Mouse (Mus musculus): ENCODE measurements at regions not wholly inside any gene's neighbourhood (a gene's known extent, or its start where the extent isn't known, plus 50 kb on each side); places are given as distances from the start of the nearest gene placed in this dataset.

DNA sequence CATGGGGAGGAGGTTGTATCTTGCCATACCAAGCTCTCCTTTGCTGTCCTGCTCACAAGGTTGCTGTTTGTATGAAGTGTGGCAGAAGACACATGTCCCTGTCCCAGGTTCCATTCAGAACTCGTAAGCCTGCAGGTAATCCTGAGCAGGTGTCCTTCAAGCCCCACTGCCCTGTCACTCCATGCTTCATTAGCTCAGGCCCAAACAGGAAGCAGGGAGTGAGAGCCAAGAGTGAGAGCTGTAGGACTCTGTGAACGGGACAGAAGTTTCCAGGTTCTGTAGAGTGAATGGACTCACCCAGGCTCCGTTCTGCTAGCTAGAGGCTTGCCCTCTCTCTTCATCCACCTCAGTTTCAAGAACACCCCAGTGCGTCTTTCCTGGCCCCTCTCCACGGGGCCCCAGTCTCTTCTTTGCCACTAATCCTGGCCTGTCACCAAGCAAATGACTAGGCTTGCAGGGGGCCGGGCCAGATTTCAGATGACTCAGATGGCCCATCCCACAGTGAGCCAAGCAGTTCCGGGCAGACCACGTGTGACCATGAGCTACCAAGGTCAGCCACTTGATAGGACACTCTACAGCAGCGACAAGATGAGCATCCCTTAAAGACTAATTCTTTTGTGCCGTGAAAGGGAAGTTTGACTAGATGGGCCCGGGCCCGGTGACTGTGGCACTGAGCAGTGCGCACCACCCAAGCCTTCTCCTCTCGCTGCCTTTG lies 54.4 kb upstream of the Ubr2 start:
- peak; percentile 89 for DNase-seq (ENCODE audit: low read depth, low spot score)

DNA sequence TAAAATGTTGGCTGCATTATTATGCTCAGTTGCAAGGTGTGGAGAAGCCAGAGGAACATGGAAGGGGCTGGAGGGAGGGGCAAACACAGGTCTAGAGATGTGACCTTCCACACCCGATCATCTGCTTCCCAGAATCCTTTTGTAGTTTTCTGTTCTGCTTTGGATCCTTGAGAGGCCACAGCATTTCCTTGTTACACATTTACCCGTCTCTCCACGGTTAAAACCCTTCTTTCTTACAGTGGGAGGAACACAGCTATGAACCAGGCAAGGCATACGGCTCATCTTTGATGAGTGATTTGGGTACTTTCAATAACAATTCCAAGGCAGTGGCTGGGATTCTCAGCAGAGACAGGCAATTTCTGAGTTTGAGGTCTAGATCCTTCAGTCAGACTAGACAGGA lies 53.6 kb upstream of the Ubr2 start:
- no peak for DNase-seq (ENCODE audit: low read depth, low spot score)

GRCm38 (mm10) chr17:47061031-47061620 lies 50.8 kb upstream of the Ubr2 start:
- no peak for DNase-seq (ENCODE audit: low read depth, low spot score)
